Mouse (Mus musculus): ENCODE measurements around the gene Dnah5. TPM values are rescaled to one million over a fixed set of nuclear protein-coding genes. Genes with fewer than 3 reads are reported as not detected.
"Not testable (repeated sequence)": the region's sequence is repeated elsewhere in the genome, so short reads cannot be mapped to it uniquely, and the experiment has no call there.

The Dnah5 gene
- polyA plus RNA-seq, 1 experiment from 2014 or later = 0.20 TPM

DNA sequence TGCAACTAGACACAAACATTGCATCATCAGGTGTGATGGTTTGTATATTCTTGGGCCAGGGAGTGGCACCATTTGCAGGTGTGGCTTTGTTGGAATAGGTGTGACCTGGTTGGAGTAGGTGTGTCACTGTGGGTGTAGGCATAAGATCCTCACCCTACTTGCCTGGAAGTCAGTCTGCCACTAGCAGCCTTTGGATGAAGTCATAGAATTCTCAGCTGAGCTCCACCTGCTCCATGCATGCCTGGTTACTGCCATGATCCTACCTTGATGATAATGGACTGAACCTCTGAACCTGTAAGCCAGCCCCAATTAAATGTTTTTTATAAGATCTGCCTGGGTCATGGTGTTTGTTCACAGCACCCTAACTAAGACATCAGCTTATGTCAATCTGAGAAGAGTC lies 190.2 kb downstream of the Dnah5 start:
- not testable (repeated sequence) for H3K4me2 ChIP-seq; H3K9me3 ChIP-seq; H3K9ac ChIP-seq; H3K27ac ChIP-seq; H3K36me3 ChIP-seq; H3K4me3 ChIP-seq; H3K4me1 ChIP-seq; ATAC-seq (ENCODE audit: borderline replicate concordance, extremely low read depth, low FRiP score, low TSS enrichment); H3K27me3 ChIP-seq

DNA sequence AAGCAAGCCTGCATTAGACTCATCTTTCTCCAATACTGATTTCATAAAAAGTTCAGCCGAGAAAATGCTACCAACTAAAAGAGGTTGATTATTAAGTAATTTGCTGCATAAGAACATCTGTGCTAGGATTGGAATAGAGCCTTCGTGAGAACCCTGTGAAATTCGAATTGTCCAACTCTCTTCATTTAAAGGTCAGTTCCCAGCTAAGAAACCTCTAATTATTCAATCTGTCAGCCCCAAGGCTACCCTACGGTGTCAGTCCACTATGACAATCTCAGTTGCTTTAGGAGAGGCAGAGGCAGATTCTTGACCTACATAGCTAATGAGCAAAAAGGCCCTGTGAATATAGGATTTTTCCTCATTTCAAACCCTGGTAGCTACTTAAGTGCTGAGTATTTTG lies 191.9 kb downstream of the Dnah5 start:
- Histone ChIP-seq H3K36me3 (no peaks in the 10 kb centered on the region), H3K9me3 (no peaks in the 10 kb centered on the region), H3K4me3 (no peak overlapping the region), H3K27me3 (no peaks in the 10 kb centered on the region), H3K27ac (no peak overlapping the region), H3K9ac (no peak overlapping the region), H3K4me2 (no peak overlapping the region), H3K4me1 (no peaks in the 10 kb centered on the region)
- ATAC-seq (ENCODE audit: borderline replicate concordance, extremely low read depth, low FRiP score, low TSS enrichment) = no peak
- 48% methylated on average over 4 of the region's 4 CpGs for WGBS

DNA sequence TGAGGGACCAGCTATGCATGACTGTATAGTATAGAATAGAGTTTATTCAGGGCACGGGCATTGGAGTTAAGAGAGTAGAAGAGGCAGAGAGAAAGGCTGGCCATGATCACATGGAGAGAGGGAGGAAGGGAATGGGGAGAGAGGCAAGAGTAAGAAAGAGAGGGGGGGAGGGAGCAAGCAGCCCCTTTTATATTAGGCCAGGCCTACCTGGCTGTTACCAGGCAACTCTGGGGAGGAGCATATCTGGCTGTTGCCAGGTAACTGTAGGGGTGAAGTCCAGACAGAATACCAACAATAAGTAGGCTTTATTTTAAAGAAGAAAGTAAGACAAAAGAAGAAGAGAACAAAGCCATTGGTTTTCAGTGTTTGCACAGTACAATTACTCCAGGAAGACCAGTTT lies 194.9 kb downstream of the Dnah5 start:
- Histone ChIP-seq H3K4me1 (no peaks in the 10 kb centered on the region), H3K4me2 (no peak overlapping the region), H3K4me3 (no peak overlapping the region), H3K27ac (no peak overlapping the region), H3K9me3 (no peaks in the 10 kb centered on the region), H3K9ac (no peak overlapping the region), H3K27me3 (no peaks in the 10 kb centered on the region), H3K36me3 (no peaks in the 10 kb centered on the region)
- ATAC-seq (ENCODE audit: borderline replicate concordance, extremely low read depth, low FRiP score, low TSS enrichment) = no peak
- WGBS = 73% methylated on average over 1 of the region's 1 CpGs

DNA sequence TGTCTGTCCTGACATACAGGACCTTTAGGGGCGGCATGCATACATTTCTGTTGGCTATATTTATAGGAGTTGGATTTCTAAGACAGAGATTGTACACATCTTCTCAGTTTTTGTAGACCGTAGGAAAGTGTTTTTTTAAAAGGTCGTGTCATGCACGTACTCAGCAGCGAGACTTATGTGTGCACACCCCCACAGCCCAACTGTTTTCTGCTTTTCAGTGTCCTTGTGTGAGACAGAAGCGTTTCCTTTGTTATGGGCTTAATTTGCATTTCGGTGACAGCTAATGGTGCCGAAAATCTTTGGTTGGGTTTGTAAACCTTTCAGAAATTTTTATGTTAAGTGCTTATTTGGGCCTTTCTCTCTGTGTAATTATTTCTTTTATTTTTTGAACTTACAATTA lies 195.7 kb downstream of the Dnah5 start:
- H3K4me1 ChIP-seq = no peaks in the 10 kb centered on the region
- WGBS = 62% methylated on average over 8 of the region's 8 CpGs
- H3K9me3 ChIP-seq = no peaks in the 10 kb centered on the region
- H3K36me3 ChIP-seq = no peaks in the 10 kb centered on the region
- H3K4me2 ChIP-seq = no peak overlapping the region
- H3K27ac ChIP-seq = no peak overlapping the region
- no peak for ATAC-seq (ENCODE audit: borderline replicate concordance, extremely low read depth, low FRiP score, low TSS enrichment)
- H3K4me3 ChIP-seq = no peak overlapping the region
- H3K9ac ChIP-seq = no peak overlapping the region
- no peaks in the 10 kb centered on the region for H3K27me3 ChIP-seq

DNA sequence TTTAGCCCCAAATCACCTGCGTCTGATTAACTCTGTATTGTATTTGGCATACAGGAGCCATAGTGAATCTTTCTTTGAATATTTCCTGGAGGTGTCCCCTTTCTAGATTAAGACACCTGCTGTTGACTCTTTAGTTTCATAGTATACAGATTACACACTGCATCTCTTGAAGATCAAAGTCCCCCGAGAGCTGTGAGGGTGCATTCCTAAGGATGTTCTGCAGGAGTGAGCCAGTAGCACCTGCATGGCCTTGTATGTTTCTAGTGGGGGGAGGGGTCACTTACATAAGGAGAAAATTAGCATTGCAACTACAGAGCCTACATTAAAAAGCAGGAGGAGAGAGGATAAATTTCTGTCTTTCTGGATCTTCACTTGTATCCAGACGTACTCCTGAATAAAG lies 201.1 kb downstream of the Dnah5 start:
- Histone ChIP-seq H3K27me3 (no peaks in the 10 kb centered on the region), H3K9me3 (no peaks in the 10 kb centered on the region), H3K27ac (no peak overlapping the region), H3K9ac (no peak overlapping the region), H3K4me3 (no peak overlapping the region), H3K4me2 (no peak overlapping the region), H3K36me3 (no peaks in the 10 kb centered on the region), H3K4me1 (no peaks in the 10 kb centered on the region)
- WGBS = 54% methylated on average over 3 of the region's 3 CpGs
- ATAC-seq (ENCODE audit: borderline replicate concordance, extremely low read depth, low FRiP score, low TSS enrichment) = no peak

DNA sequence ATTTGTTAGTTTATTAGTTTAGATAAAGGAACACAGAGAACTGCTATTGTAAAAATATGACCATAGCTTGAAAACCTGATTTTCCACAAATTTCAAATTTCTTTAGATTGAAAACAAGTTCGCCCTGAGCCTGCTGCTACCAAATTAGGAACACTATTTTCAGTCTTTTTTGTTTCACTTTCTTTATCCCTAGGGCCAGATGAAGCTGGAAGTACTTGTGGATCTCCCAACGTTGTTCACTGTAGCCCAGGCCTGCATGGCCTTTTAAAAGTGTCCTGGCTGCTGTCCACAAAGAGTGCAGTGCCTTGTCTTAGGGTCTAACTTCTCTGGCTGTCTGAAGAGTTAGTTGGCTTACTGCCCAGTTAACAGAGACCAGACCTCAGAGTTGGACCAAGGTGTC lies 201.6 kb downstream of the Dnah5 start:
- H3K4me3 ChIP-seq = no peak overlapping the region
- no peaks in the 10 kb centered on the region for H3K27me3 ChIP-seq
- H3K4me2 ChIP-seq = no peak overlapping the region
- H3K4me1 ChIP-seq = no peaks in the 10 kb centered on the region
- H3K36me3 ChIP-seq = no peaks in the 10 kb centered on the region
- no peak overlapping the region for H3K9ac ChIP-seq
- WGBS = 43% methylated on average over 2 of the region's 2 CpGs
- no peaks in the 10 kb centered on the region for H3K9me3 ChIP-seq
- no peak for ATAC-seq (ENCODE audit: borderline replicate concordance, extremely low read depth, low FRiP score, low TSS enrichment)
- H3K27ac ChIP-seq = no peak overlapping the region

DNA sequence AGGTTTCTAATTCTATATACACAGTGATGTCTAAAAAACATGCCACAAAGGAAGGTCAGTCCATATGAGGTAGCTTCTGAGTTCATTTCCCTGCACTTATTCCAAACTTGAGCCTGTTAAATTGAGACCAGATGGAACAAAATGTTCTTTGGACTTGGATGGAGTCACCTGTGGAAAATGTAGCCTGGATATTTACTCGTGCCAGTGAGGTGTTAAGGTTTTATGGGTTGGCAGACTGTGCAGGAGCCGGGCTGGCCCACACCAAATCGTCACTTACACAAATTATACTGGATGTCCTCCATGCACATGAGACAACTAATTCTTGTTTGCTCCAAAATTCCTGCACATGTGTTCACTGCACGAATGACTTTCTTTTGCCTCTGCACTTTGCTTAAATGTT lies 236.2 kb downstream of the Dnah5 start:
- Histone ChIP-seq H3K36me3 (no peaks in the 10 kb centered on the region), H3K27ac (no peak overlapping the region), H3K9ac (no peak overlapping the region), H3K9me3 (no peaks in the 10 kb centered on the region), H3K4me1 (no peaks in the 10 kb centered on the region), H3K4me3 (no peak overlapping the region), H3K27me3 (no peaks in the 10 kb centered on the region), H3K4me2 (no peak overlapping the region)
- WGBS = 72% methylated on average over 4 of the region's 4 CpGs
- no peak for ATAC-seq (ENCODE audit: borderline replicate concordance, extremely low read depth, low FRiP score, low TSS enrichment)

DNA sequence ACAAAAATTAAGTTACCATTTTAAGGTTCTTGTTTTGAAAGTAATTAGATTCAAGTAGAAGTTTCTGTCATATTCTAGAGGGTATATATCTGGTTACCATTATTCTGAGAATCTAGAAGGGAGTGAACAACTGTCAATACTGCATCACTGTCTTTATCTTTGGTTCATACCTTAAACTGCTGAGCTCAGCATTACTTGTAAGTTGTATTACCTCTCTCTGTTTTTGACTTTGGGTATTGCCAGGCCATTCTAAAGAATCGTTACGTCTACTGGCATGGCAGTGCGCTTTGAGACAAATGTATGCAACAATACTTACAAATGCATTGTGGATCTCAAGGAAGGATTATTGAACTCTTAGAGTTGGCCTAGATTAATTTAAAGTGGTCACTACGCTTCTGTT lies 240.9 kb downstream of the Dnah5 start:
- no peak overlapping the region for H3K27ac ChIP-seq
- WGBS = 91% methylated on average over 4 of the region's 4 CpGs
- H3K4me2 ChIP-seq = no peak overlapping the region
- H3K9me3 ChIP-seq = no peaks in the 10 kb centered on the region
- no peaks in the 10 kb centered on the region for H3K36me3 ChIP-seq
- H3K4me1 ChIP-seq = no peaks in the 10 kb centered on the region
- H3K27me3 ChIP-seq = no peaks in the 10 kb centered on the region
- H3K4me3 ChIP-seq = no peak overlapping the region
- ATAC-seq (ENCODE audit: borderline replicate concordance, extremely low read depth, low FRiP score, low TSS enrichment) = no peak
- no peak overlapping the region for H3K9ac ChIP-seq

DNA sequence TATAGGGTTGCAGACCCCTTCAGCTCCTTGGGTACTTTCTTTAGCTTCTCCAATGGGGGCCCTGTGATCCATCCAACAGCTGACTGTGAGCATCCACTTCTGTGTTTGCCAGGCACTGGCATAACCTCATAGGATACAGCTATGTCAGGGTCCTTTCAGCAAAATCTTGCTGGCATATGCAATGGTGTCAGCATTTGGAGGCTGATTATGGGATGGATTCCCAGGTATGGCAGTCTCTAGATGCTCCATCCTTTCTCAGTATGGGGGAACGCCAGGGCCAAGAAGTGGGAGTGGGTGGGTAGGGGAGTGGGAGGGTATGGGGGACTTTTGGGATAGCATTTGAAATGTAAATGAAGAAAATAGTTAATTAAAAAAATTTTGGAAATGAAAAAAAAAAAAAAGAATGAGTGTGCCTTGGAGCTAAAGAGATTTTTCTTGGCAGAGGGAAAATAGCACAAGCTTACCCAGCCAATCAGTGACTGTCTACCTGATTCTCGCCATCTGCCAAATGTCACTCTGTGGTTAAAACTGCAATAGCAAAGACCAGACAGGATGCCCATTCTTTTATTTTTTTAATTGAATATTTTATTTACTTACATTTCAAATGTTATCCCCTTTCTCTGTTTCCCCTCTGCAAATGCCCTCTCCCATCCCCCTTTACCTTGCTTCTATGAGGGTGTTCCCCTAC lies 257.7 kb downstream of the Dnah5 start:
- H3K9ac ChIP-seq; H3K27me3 ChIP-seq; ATAC-seq (ENCODE audit: borderline replicate concordance, extremely low read depth, low FRiP score, low TSS enrichment); H3K27ac ChIP-seq; H3K4me1 ChIP-seq; H3K36me3 ChIP-seq; H3K4me3 ChIP-seq; H3K4me2 ChIP-seq; H3K9me3 ChIP-seq: not testable (repeated sequence)
- 91% methylated on average over 2 of the region's 2 CpGs for WGBS

DNA sequence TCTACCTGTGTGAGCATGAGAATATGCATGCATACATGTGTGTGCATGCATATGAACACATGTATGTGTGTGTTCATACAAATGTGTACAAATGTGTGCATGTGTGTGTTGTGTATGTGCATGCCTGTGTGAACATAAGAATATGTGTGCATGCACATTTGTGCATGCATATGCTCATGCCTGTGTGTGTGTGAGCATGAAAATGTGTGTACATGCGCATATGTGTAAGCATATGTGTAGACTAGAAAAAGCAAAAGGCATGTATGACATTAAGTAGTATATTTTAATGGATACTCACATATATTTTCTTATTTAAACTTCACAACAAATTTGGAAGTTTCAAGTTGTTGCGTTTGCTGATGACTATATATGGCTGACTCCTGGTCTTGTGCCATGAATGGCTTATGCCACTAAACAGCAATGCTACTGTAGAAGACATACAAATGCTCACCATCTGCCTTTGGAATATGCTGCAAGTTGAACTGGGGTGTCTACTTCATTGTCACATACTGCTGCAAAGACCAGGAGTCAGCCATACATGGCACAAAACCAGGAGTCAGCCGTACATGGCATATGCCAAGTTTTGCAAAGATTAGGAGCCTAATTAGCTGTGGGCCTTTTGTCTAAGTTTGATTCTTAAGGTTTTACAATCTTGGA lies 263.2 kb downstream of the Dnah5 start:
- Histone ChIP-seq H3K4me1 (no peaks in the 10 kb centered on the region), H3K4me3 (no peak overlapping the region), H3K9me3 (no peaks in the 10 kb centered on the region), H3K4me2 (no peak overlapping the region), H3K27ac (no peak overlapping the region), H3K9ac (no peak overlapping the region), H3K27me3 (no peaks in the 10 kb centered on the region), H3K36me3 (no peaks in the 10 kb centered on the region)
- no peak for ATAC-seq (ENCODE audit: borderline replicate concordance, extremely low read depth, low FRiP score, low TSS enrichment)
- WGBS = 86% methylated on average over 3 of the region's 3 CpGs

DNA sequence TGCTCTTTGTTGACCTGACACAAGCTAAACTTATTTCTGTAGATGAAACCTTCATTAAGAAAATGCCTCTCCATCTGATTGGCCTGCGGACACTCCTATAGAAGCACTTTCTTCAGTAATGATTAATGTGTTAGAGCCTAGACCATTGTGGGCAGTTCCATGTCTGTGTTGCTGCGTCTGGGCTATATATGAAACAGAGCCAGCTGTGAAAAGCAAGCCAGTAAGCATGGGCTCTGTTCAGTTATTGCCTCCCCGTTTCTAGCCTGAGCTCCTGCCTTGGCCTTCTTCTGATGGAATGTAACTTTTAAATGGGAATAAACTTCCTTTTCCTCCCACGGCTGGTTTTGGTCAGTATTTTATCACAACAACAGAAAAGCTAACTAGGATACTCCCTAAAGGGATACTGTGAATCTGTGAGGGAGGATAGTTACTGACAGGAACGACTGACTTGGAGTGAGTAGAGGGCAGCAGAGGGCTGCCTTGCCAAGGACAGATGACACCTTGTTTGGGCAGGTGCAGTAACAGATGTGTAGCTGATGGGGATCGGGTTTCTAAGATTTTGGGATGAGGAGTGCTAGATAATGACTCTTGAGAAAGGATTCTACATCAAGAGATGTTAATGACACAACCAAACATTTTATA lies 270.3 kb downstream of the Dnah5 start:
- 57% methylated on average over 6 of the region's 6 CpGs for WGBS
- Histone ChIP-seq H3K4me3 (no peak overlapping the region), H3K9me3 (no peaks in the 10 kb centered on the region), H3K27ac (no peak overlapping the region), H3K4me2 (no peak overlapping the region), H3K27me3 (no peaks in the 10 kb centered on the region), H3K4me1 (no peaks in the 10 kb centered on the region), H3K9ac (no peak overlapping the region), H3K36me3 (no peaks in the 10 kb centered on the region)
- no peak for ATAC-seq (ENCODE audit: borderline replicate concordance, extremely low read depth, low FRiP score, low TSS enrichment)

DNA sequence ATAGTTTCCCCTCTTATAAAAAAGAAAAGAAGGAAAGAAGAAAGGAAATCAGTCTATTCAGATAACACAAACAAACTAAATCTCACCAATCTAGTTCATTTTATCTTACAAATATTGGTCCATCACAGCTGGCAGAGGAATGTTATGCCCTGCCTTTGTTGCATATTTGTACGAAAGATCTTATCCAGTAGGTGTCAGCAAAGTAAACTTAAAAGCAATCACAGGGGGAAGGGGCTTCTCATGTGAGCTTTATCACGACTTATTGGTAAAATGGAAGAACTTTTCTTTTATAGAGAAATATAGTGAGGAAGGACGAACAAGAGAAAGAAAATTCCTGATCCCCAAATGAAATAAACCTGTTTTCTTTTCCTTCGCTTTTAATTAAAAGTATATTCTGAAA lies 299.3 kb downstream of the Dnah5 start:
- Histone ChIP-seq H3K4me3 (no peak overlapping the region), H3K9ac (no peak overlapping the region), H3K27me3 (no peaks in the 10 kb centered on the region), H3K36me3 (no peaks in the 10 kb centered on the region), H3K9me3 (no peaks in the 10 kb centered on the region), H3K4me1 (no peaks in the 10 kb centered on the region), H3K4me2 (no peak overlapping the region), H3K27ac (no peak overlapping the region)
- ATAC-seq (ENCODE audit: borderline replicate concordance, extremely low read depth, low FRiP score, low TSS enrichment) = no peak
- WGBS = 40% methylated on average over 4 of the region's 4 CpGs
